Mouse (Mus musculus): ENCODE measurements around the gene Hist1h4f. TPM values are rescaled to one million over a fixed set of nuclear protein-coding genes. Genes with fewer than 3 reads are reported as not detected.
"Not testable (repeated sequence)": the region's sequence is repeated elsewhere in the genome, so short reads cannot be mapped to it uniquely, and the experiment has no call there.

Hist1h4f gene
- total and polyA plus RNA-seq, 3 experiments = 14.4 to 3,786 TPM; not detected in 1

GRCm38 (mm10) chr13:23543965-23544786, 7.3 kb downstream of the Hist1h4f start, which contains the start of gene Hist1h3f:
Hist1h3f (plus strand) TSS chr13:23544052.
- H3K27me3 ChIP-seq (ENCODE audit: control insufficient read depth in 1 of 2, insufficient read depth in 2 of 2, low read length in 2 of 2) = no peaks in the 10 kb centered on the region
- no peaks in the 10 kb centered on the region for H3K9me3 ChIP-seq (replicated peaks; ENCODE audit: insufficient read depth, low read length)
- TF ChIP-seq POLR2A (IDR thresholded peaks at IDR 0.05; ENCODE audit: control insufficient read depth in 1 of 2, insufficient read depth in 1 of 2, low read depth in 1 of 2, low read length in 2 of 2, poor library complexity in 1 of 2) (peak; percentile 97 to 99), MAX (IDR thresholded peaks at IDR 0.05; ENCODE audit: low read length) (no peak), TAL1 (IDR thresholded peaks at IDR 0.05; ENCODE audit: low read length) (no peak), SMC3 (IDR thresholded peaks at IDR 0.05; ENCODE audit: low read depth, low read length) (no peak), CHD1 (IDR thresholded peaks at IDR 0.05; ENCODE audit: low read depth, low read length) (no peak), UBTF (IDR thresholded peaks at IDR 0.05; ENCODE audit: borderline replicate concordance, insufficient read depth, low read depth, low read length) (peak; percentile 95; the same call in 1 of the 2 replicates), USF2 (IDR thresholded peaks at IDR 0.05; ENCODE audit: borderline replicate concordance in 1 of 2, insufficient read depth in 1 of 2, low read depth in 1 of 2, low read length in 2 of 2) (no peak), HCFC1 (IDR thresholded peaks at IDR 0.05; ENCODE audit: low read depth, low read length) (no peak), POLR2AphosphoS5 (IDR thresholded peaks at IDR 0.05; ENCODE audit: borderline replicate concordance, low read depth, low read length) (peak; percentile 99; the same call in 1 of the 2 replicates), TBP (IDR thresholded peaks at IDR 0.05; ENCODE audit: low read depth, low read length) (peak; percentile 99)

GRCm38 (mm10) chr13:23542999-23543607, 8.3 kb downstream of the Hist1h4f start, which contains the start of gene Hist1h2bh:
Hist1h2bh (minus strand) TSS chr13:23543392.
- not testable (repeated sequence) for H3K9me3 ChIP-seq (replicated peaks; ENCODE audit: insufficient read depth, low read length); H3K79me2 ChIP-seq (ENCODE audit: control insufficient read depth, insufficient read depth, low read length, poor library complexity); H3K4me1 ChIP-seq (ENCODE audit: control insufficient read depth in 1 of 2, insufficient read depth in 2 of 2, low read length in 2 of 2); H3K27me3 ChIP-seq (ENCODE audit: control insufficient read depth in 1 of 2, insufficient read depth in 2 of 2, low read length in 2 of 2)
- H3K9ac ChIP-seq (ENCODE audit: control insufficient read depth, low read depth, low read length, poor library complexity, severe bottlenecking) = peak within 1 kb of the TSS; percentile 87
- DNase-seq (ENCODE audit: low read depth, low spot score) = peak; percentile 99
- H3K27ac ChIP-seq (ENCODE audit: control insufficient read depth, low read depth, low read length) = peak within 1 kb of the TSS; percentile 99
- peaks cover 0 to 18% of the 10 kb centered on the region in 2 experiments; a peak in 2 of 4 replicates for H3K36me3 ChIP-seq (ENCODE audit: control insufficient read depth in 1 of 2, insufficient read depth in 2 of 2, low read length in 2 of 2)
- peak within 1 kb of the TSS; percentile 47 to 56 for H3K4me3 ChIP-seq (ENCODE audit: control insufficient read depth in 1 of 2, insufficient read depth in 1 of 2, low read depth in 2 of 2, low read length in 2 of 2)
- peak; percentile 94; the same call in 1 of the 2 replicates for TF ChIP-seq UBTF (IDR thresholded peaks at IDR 0.05; ENCODE audit: borderline replicate concordance, insufficient read depth, low read depth, low read length)
- peak; percentile 100 for TF ChIP-seq TBP (IDR thresholded peaks at IDR 0.05; ENCODE audit: low read depth, low read length)
- TF ChIP-seq GATA1 (IDR thresholded peaks at IDR 0.05; ENCODE audit: low read depth, low read length) = 0 out of 2 replicates have a peak, but pooled peaks have one; percentile 10
- peak; percentile 94; the same call in 1 of the 2 replicates for TF ChIP-seq POLR2AphosphoS5 (IDR thresholded peaks at IDR 0.05; ENCODE audit: borderline replicate concordance, low read depth, low read length)
- TF ChIP-seq POLR2A (IDR thresholded peaks at IDR 0.05; ENCODE audit: control insufficient read depth in 1 of 2, insufficient read depth in 1 of 2, low read depth in 1 of 2, low read length in 2 of 2, poor library complexity in 1 of 2) = peak; percentile 97 to 99

More at GRCm38 (mm10) chr13:23543965-23544786, 7.3 kb downstream of the Hist1h4f start, which contains the start of gene Hist1h3f:
- Histone ChIP-seq H3K79me2 (ENCODE audit: control insufficient read depth, insufficient read depth, low read length, poor library complexity) (no peaks in the 10 kb centered on the region), H3K27ac (ENCODE audit: control insufficient read depth, low read depth, low read length) (peak within 1 kb of the TSS; percentile 99), H3K4me1 (ENCODE audit: control insufficient read depth in 1 of 2, insufficient read depth in 2 of 2, low read length in 2 of 2) (peaks cover 2 to 6% of the 10 kb centered on the region in 2 experiments; a peak in 3 of 4 replicates), H3K4me3 (ENCODE audit: control insufficient read depth in 1 of 2, insufficient read depth in 1 of 2, low read depth in 2 of 2, low read length in 2 of 2) (peak within 1 kb of the TSS; percentile 47 to 56), H3K9ac (ENCODE audit: control insufficient read depth, low read depth, low read length, poor library complexity, severe bottlenecking) (peak within 1 kb of the TSS; percentile 87), H3K36me3 (ENCODE audit: control insufficient read depth in 1 of 2, insufficient read depth in 2 of 2, low read length in 2 of 2) (peaks cover 0 to 23% of the 10 kb centered on the region in 2 experiments; a peak in 2 of 4 replicates)
- DNase-seq (ENCODE audit: low read depth, low spot score) = peak; percentile 96

Measured in MEL (cell line).